Mouse (Mus musculus): Measurements from ENCODE around the gene Snx13. TPM values are rescaled to one million over a fixed set of nuclear protein-coding genes. Genes with fewer than 3 reads are reported as not detected.

The Snx13 gene
- polyA plus RNA-seq, 1 experiment from 2014 or later = 34.5 TPM

DNA sequence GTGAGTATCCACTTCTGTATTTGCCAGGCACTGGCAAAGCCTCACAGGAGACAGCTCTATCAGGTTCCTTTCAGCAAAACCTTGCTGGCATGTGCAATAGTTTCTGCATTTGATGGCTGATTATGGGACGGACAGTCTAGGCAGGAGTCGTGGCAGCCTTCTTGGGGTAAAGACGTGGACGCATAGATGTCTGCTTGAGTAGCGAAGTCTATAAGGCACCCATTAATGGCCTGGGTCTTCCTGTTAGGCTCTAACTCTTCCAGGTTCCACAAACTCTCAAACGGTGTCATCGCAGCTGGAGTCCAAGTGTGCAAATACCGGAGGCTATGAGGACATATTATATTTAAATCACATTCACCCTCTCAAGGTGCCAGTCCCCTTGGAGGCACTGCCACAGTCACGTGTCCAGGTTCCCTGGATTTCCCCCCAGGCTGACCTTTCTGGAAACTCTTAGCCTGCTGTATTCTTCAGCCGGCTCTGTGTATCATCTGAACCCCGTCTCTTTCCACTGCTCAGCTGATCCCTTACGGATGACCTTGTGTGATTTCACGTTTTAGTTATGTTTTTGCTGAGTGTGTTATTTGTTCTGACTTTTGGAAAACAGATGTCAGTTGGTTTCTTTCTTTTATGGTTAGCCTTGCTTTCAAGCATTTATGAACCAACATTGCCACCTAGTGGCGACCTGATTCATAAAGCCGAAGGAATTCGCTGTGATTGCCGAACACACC lies 144.9 kb downstream of the Snx13 start:
- ATAC-seq (ENCODE audit: low FRiP score, low TSS enrichment) (peak; percentile 56; the same call in 1 of the 2 replicates), DNase-seq (peak; percentile 95)
- 0 out of 2 replicates have a peak overlapping the region, but pooled peaks have one; percentile 16 for H3K9ac ChIP-seq (replicated peaks; ENCODE audit: low read length)
- H3K4me2 ChIP-seq (ENCODE audit: low read length) = peak overlapping the region; percentile 51
- peak overlapping the region; percentile 13; the same call in 1 of the 2 replicates for H3K4me3 ChIP-seq (replicated peaks; ENCODE audit: low read depth, low read length)
- 56% methylated on average over 17 of the region's 17 CpGs for WGBS
- H3K27me3 ChIP-seq (ENCODE audit: control insufficient read depth, insufficient read depth, low read length) = no peaks in the 10 kb centered on the region
- no peaks in the 10 kb centered on the region for H3K4me1 ChIP-seq (ENCODE audit: control insufficient read depth, insufficient read depth, low read length)
- H3K36me3 ChIP-seq (ENCODE audit: control insufficient read depth, insufficient read depth, low read length) = no peaks in the 10 kb centered on the region
- no peak overlapping the region for H3K27ac ChIP-seq (replicated peaks; ENCODE audit: low read depth, low read length)
- H3K9me3 ChIP-seq (ENCODE audit: control insufficient read depth, low read length) = no peaks in the 10 kb centered on the region

DNA sequence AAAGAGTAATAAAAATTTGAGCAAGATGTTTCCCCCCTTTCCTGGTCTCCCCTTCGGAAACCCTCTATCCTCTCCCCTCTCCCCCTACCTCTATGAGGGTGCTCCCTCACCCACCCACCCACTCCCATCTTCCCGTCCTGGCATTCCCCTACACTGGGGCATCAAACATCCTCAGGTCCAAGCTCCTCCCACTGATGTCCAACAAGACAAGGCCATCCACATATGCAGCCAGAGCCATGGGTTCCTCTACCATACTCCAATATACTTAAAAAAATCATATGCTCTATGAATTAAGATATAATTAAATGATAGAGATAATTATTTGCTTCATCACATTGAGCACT lies 145.4 kb downstream of the Snx13 start:
- DNase-seq = no peak
- Histone ChIP-seq H3K4me2 (ENCODE audit: low read length) (peak overlapping the region; percentile 51), H3K4me1 (ENCODE audit: control insufficient read depth, insufficient read depth, low read length) (no peaks in the 10 kb centered on the region), H3K4me3 (replicated peaks; ENCODE audit: low read depth, low read length) (peak overlapping the region; percentile 13; the same call in 1 of the 2 replicates), H3K9ac (replicated peaks; ENCODE audit: low read length) (0 out of 2 replicates have a peak overlapping the region, but pooled peaks have one; percentile 16), H3K9me3 (ENCODE audit: control insufficient read depth, low read length) (no peaks in the 10 kb centered on the region), H3K27me3 (ENCODE audit: control insufficient read depth, insufficient read depth, low read length) (no peaks in the 10 kb centered on the region), H3K27ac (replicated peaks; ENCODE audit: low read depth, low read length) (no peak overlapping the region), H3K36me3 (ENCODE audit: control insufficient read depth, insufficient read depth, low read length) (no peaks in the 10 kb centered on the region)
- peak; percentile 64; the same call in 1 of the 2 replicates for ATAC-seq (ENCODE audit: low FRiP score, low TSS enrichment)
- 20% methylated on average over 2 of the region's 2 CpGs for WGBS

MicroRNAs encoded within 50 kb of the gene (microRNA counts, 519-probe panel; counts per million panel counts)
- not detected for microRNA mmu-miR-680

Small RNA genes within 50 kb of the gene (microRNA-seq; reads per million reads assigned to microRNA genes)
- not detected for gene Mir680-3

Other genes with a start within 250 kb of the Snx13 start
- 11.3 and 17.0 TPM in 2 replicates for gene Hdac9, start 130.1 kb upstream of the Snx13 start, polyA plus RNA-seq (2014; fragmentation: Nextera tagmentation; extraction: Ambion mirVana)
- not detected in 2 replicates for gene Prps1l1, start 62.4 kb upstream of the Snx13 start, polyA plus RNA-seq (2014; fragmentation: Nextera tagmentation; extraction: Ambion mirVana)